Mouse (Mus musculus) heart, embryonic 16.5 days (tissue): ENCODE measurements around the gene Gid8. TPM values are rescaled to one million over a fixed set of nuclear protein-coding genes. Genes with fewer than 3 reads are reported as not detected.

Source experiments
- ATAC-seq: fragments of 200-750 bp; cut with Nextera tagmentation; replicated peaks from 2 replicates; pipeline ENCODE4 v1.8.0; 2017; ENCODE audit warnings: moderate number of reproducible peaks; ENCODE audit not compliant: insufficient read depth, low FRiP score; ENCODE audit errors: extremely low read depth
- H3K27ac ChIP-seq: fragments of 300-500 bp; sonication (generic); 2 replicates; pipeline ENCODE4 v1.5.1; 2014; ENCODE audit warnings: mild to moderate bottlenecking, low read length, control low read depth, moderate library complexity
- H3K27me3 ChIP-seq: fragments of 300-500 bp; sonication (generic); 2 replicates; pipeline ENCODE4 v1.6.1; 2014; ENCODE audit warnings: low read length, mixed read lengths; ENCODE audit not compliant: control insufficient read depth, insufficient read depth
- H3K36me3 ChIP-seq: fragments of 300-500 bp; sonication (generic); 2 replicates; pipeline ENCODE4 v1.6.1; 2014; ENCODE audit not compliant: control insufficient read depth, insufficient read depth
- H3K4me1 ChIP-seq: fragments of 300-500 bp; sonication (generic); 2 replicates; pipeline ENCODE4 v1.6.1; 2014; ENCODE audit warnings: low read length, mixed read lengths; ENCODE audit not compliant: control insufficient read depth, insufficient read depth
- H3K4me2 ChIP-seq: fragments of 300-500 bp; sonication (generic); 2 replicates; pipeline ENCODE4 v1.6.1; 2014; ENCODE audit warnings: low read depth, mild to moderate bottlenecking, control low read depth, low read length
- H3K4me3 ChIP-seq: fragments of 300-500 bp; sonication (generic); 2 replicates; pipeline ENCODE4 v1.5.1; 2014; ENCODE audit warnings: mild to moderate bottlenecking, control low read depth, low read length
- H3K9ac ChIP-seq: fragments of 300-500 bp; sonication (generic); 2 replicates; pipeline ENCODE4 v1.6.1; 2014; ENCODE audit warnings: low read length, control low read depth
- H3K9me3 ChIP-seq: fragments of 300-500 bp; sonication (generic); replicated peaks from 2 replicates; pipeline ENCODE4 v1.6.1; 2016; ENCODE audit warnings: low read length; ENCODE audit not compliant: control insufficient read depth
- WGBS: fragments of 180-500 bp; shearing (Covaris S2); extraction: QIAGEN DNeasy Blood & Tissue Kit; methylation state at CpG from one replicate; pipeline ENCODE4 v1.1.7; 2014; 5-methylcytosine and 5-hydroxymethylcytosine counted together
- polyA plus RNA-seq: library from polyadenylated mRNA; unstranded; fragments of >200 nt; fragmentation: Nextera tagmentation; extraction: Ambion mirVana; gene quantifications from 2 replicates; pipeline ENCODE4 v1.2.1, GENCODE M21; 2015

Gid8 gene
- 45.7 and 49.4 TPM in 2 replicates for polyA plus RNA-seq

GRCm38 (mm10) chr2:180709923-180710272, at the start of gene Gid8, which contains the start of gene Dido1:
Gene Gid8 (plus strand): TSS chr2:180710117.
Gene Dido1 (minus strand): TSS chr2:180709999.
- peak within 1 kb of the TSS; percentile 90 for H3K27ac ChIP-seq
- peaks cover 16% of the 10 kb centered on the region for H3K36me3 ChIP-seq
- H3K4me3 ChIP-seq, result peak within 1 kb of the TSS; percentile 100
- H3K9me3 ChIP-seq, result no peaks in the 10 kb centered on the region
- WGBS, result under 1% methylated on average over 38 of the region's 43 CpGs
- no peaks in the 10 kb centered on the region for H3K27me3 ChIP-seq
- peak; percentile 92 for ATAC-seq
- peaks cover 31% of the 10 kb centered on the region for H3K4me1 ChIP-seq
- peak within 1 kb of the TSS; percentile 84 for H3K4me2 ChIP-seq
- peak within 1 kb of the TSS; percentile 100 for H3K9ac ChIP-seq

GRCm38 (mm10) chr2:180660521-180660920, 49.4 kb upstream of the Gid8 start:
- WGBS, result 85% methylated on average over 5 of the region's 5 CpGs
- no peak for ATAC-seq
- H3K9ac ChIP-seq, result no peak overlapping the region

DNA sequence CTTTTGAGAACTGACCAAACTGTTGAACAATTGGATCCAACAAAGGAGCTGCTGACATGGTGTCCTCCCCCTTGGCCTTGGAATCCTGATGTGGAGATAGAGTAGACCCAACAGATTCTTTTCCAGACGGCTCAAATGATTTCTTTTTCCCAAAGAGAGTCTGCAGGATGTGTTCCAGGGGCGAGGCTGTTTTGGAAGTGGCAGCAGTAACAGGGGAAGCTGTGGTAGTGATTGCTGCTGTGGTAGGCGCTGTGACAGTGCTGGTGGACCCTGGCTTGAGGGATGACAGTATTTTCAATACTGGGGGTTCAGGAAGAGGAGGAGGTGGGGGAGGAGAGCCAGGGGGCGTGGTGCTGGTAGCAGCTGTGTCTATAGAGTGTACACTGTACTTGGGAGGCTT, 47.9 kb upstream of the Gid8 start:
- peaks cover 6% of the 10 kb centered on the region; the same call in 1 of the 2 replicates for H3K4me1 ChIP-seq
- no peak overlapping the region for H3K9ac ChIP-seq
- no peak overlapping the region for H3K4me2 ChIP-seq
- no peak overlapping the region for H3K4me3 ChIP-seq
- no peak for ATAC-seq
- H3K9me3 ChIP-seq, result no peaks in the 10 kb centered on the region
- no peaks in the 10 kb centered on the region for H3K27me3 ChIP-seq
- WGBS, result 87% methylated on average over 4 of the region's 4 CpGs
- peaks cover 23% of the 10 kb centered on the region for H3K36me3 ChIP-seq
- H3K27ac ChIP-seq, result no peak overlapping the region

More at GRCm38 (mm10) chr2:180660521-180660920, 49.4 kb upstream of the Gid8 start:
- Histone ChIP-seq H3K27ac (no peak overlapping the region), H3K4me2 (no peak overlapping the region), H3K27me3 (no peaks in the 10 kb centered on the region), H3K4me3 (no peak overlapping the region), H3K36me3 (peaks cover 12% of the 10 kb centered on the region), H3K9me3 (no peaks in the 10 kb centered on the region), H3K4me1 (peaks cover 6% of the 10 kb centered on the region; the same call in 1 of the 2 replicates)

- Histone ChIP-seq H3K4me3 (no peak overlapping the region), H3K27ac (no peak overlapping the region), H3K4me1 (no peaks in the 10 kb centered on the region), H3K27me3 (no peaks in the 10 kb centered on the region), H3K9me3 (no peaks in the 10 kb centered on the region), H3K36me3 (peaks cover 32% of the 10 kb centered on the region), H3K9ac (no peak overlapping the region), H3K4me2 (no peak overlapping the region)
- ATAC-seq, result no peak
- WGBS, result 87% methylated on average over 2 of the region's 2 CpGs
Measured at GRCm38 (mm10) chr2:180676706-180677105, 33.2 kb upstream of the Gid8 start.

GRCm38 (mm10) chr2:180678609-180679140, 31.2 kb upstream of the Gid8 start:
- H3K4me1 ChIP-seq, result no peaks in the 10 kb centered on the region
- H3K4me3 ChIP-seq, result no peak overlapping the region
- H3K27me3 ChIP-seq, result no peaks in the 10 kb centered on the region
- 24% methylated on average over 4 of the region's 4 CpGs for WGBS
- H3K4me2 ChIP-seq, result no peak overlapping the region
- no peaks in the 10 kb centered on the region for H3K9me3 ChIP-seq
- peak; percentile 59 for ATAC-seq
- no peak overlapping the region for H3K9ac ChIP-seq
- H3K27ac ChIP-seq, result no peak overlapping the region
- peaks cover 33% of the 10 kb centered on the region for H3K36me3 ChIP-seq

DNA sequence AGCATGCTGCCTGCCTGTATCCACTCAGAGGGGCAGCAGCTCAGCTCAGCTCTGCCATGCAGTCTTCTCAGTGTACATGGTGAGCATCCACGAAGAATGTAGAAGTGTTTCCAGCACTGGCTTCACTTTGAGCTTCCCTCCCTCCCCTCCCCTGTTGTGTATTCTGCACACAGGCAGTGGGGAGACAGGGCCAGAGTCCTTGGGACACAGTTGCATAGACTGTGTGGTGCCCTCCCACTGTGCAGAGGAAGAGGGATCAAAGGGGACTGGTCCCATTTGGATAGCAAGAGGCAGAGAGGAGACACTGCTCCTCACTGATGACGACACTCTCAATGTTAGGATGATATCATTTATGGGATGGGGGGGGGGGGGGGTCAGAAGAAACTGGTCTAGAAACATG, 28.7 kb upstream of the Gid8 start:
- H3K9me3 ChIP-seq, result no peaks in the 10 kb centered on the region
- no peak overlapping the region for H3K4me3 ChIP-seq
- 56% methylated on average over 2 of the region's 2 CpGs for WGBS
- H3K27ac ChIP-seq, result no peak overlapping the region
- H3K27me3 ChIP-seq, result no peaks in the 10 kb centered on the region
- H3K4me1 ChIP-seq, result no peaks in the 10 kb centered on the region
- H3K36me3 ChIP-seq, result peaks cover 46% of the 10 kb centered on the region
- H3K9ac ChIP-seq, result no peak overlapping the region
- no peak for ATAC-seq
- H3K4me2 ChIP-seq, result no peak overlapping the region

- no peaks in the 10 kb centered on the region for H3K27me3 ChIP-seq
- WGBS, result 86% methylated on average over 2 of the region's 2 CpGs
- no peaks in the 10 kb centered on the region for H3K4me1 ChIP-seq
- no peak for ATAC-seq
- H3K9me3 ChIP-seq, result no peaks in the 10 kb centered on the region
- H3K4me3 ChIP-seq, result no peak overlapping the region
- H3K9ac ChIP-seq, result no peak overlapping the region
- no peak overlapping the region for H3K4me2 ChIP-seq
- peaks cover 65% of the 10 kb centered on the region for H3K36me3 ChIP-seq
- H3K27ac ChIP-seq, result no peak overlapping the region
Measured at GRCm38 (mm10) chr2:180683524-180683923, 26.4 kb upstream of the Gid8 start.

- peaks cover 70% of the 10 kb centered on the region for H3K36me3 ChIP-seq
- no peak overlapping the region for H3K4me2 ChIP-seq
- no peak overlapping the region for H3K9ac ChIP-seq
- H3K27me3 ChIP-seq, result no peaks in the 10 kb centered on the region
- no peak overlapping the region for H3K27ac ChIP-seq
- no peak overlapping the region for H3K4me3 ChIP-seq
- no peaks in the 10 kb centered on the region for H3K9me3 ChIP-seq
- H3K4me1 ChIP-seq, result no peaks in the 10 kb centered on the region
- 54% methylated on average over 4 of the region's 4 CpGs for WGBS
- no peak for ATAC-seq
Measured at GRCm38 (mm10) chr2:180684031-180684430, 25.9 kb upstream of the Gid8 start.

GRCm38 (mm10) chr2:180689841-180690240, 20.1 kb upstream of the Gid8 start:
- no peak overlapping the region for H3K4me2 ChIP-seq
- H3K9me3 ChIP-seq, result no peaks in the 10 kb centered on the region
- H3K27ac ChIP-seq, result no peak overlapping the region
- H3K4me1 ChIP-seq, result peaks cover 17% of the 10 kb centered on the region
- H3K36me3 ChIP-seq, result peaks cover 54% of the 10 kb centered on the region
- H3K27me3 ChIP-seq, result no peaks in the 10 kb centered on the region
- H3K4me3 ChIP-seq, result no peak overlapping the region
- 80% methylated on average over 5 of the region's 5 CpGs for WGBS
- no peak for ATAC-seq
- no peak overlapping the region for H3K9ac ChIP-seq
